Mouse (Mus musculus) adipose tissue, adult 10 weeks (tissue): ENCODE results near the gene Ubp1. TPM values are rescaled to one million over a fixed set of nuclear protein-coding genes. Genes with fewer than 3 reads are reported as not detected.

Experiments
- polyA plus RNA-seq: library from polyadenylated mRNA; stranded (reverse); fragments of 350-450 nt; fragmentation: Illumina TruSeq; extraction: RNeasy Lipid Tissue Mini Kit (QIAGEN cat#74804); gene quantifications from one replicate; pipeline ENCODE4 v1.2.3, GENCODE M21; 2014; ENCODE audit warnings: low read depth, low replicate concordance

Gene Ubp1
- polyA plus RNA-seq = 53.7 TPM

GRCm38 (mm10) chr9:113930534-113931374 is at the start of gene Ubp1:
Gene Ubp1, plus strand, starts transcription at chr9:113930934.

Other genes with a start within 250 kb of the Ubp1 start
- gene Pdcd6ip, start 222.7 kb upstream of the Ubp1 start, polyA plus RNA-seq = 72.9 TPM
- 15.9 TPM for gene Clasp2, start 189.5 kb upstream of the Ubp1 start, polyA plus RNA-seq
- 1.8 TPM for gene Fbxl2, start 115.3 kb downstream of the Ubp1 start, polyA plus RNA-seq
- gene Susd5, start 126.2 kb downstream of the Ubp1 start, polyA plus RNA-seq = 1.1 TPM